Mouse (Mus musculus): ENCODE measurements at regions not wholly inside any gene's neighbourhood (a gene's known extent, or its start where the extent isn't known, plus 50 kb on each side); places are given as distances from the start of the nearest gene placed in this dataset.

- H3K27ac ChIP-seq (ENCODE audit: insufficient read depth, low read depth, low read length, poor library complexity, severe bottlenecking): no peak overlapping the region
- in situ Hi-C loops (cut with MboI; ENCODE audit: low sequenced_read_pairs in 2 of 2, unreplicated experiment in 2 of 2): no loop called here
- DNase-seq (ENCODE audit: low read depth, low spot score): no peak
Measured at GRCm38 (mm10) chr13:59910179-59911071, 87.5 kb upstream of the Tut7 start.

GRCm38 (mm10) chr13:59909400-59909799, 86.5 kb upstream of the Tut7 start:
- Histone ChIP-seq H3K36me3 (ENCODE audit: control insufficient read depth, insufficient read depth, low read length, poor library complexity, severe bottlenecking) (no peaks in the 10 kb centered on the region), H3K4me1 (ENCODE audit: control insufficient read depth in 2 of 2, insufficient read depth in 2 of 2, low read length in 2 of 2, poor library complexity in 1 of 2) (no peaks in the 10 kb centered on the region), H3K9ac (ENCODE audit: insufficient read depth, low read depth, low read length, poor library complexity, severe bottlenecking) (no peak overlapping the region), H3K27ac (ENCODE audit: insufficient read depth, low read depth, low read length, poor library complexity, severe bottlenecking) (no peak overlapping the region), H3K9me3 (ENCODE audit: control insufficient read depth, insufficient read depth, low read depth, low read length) (no peaks in the 10 kb centered on the region), H3K4me3 (ENCODE audit: insufficient read depth in 1 of 2, low read depth in 1 of 2, low read length in 2 of 2, poor library complexity in 1 of 2, severe bottlenecking in 1 of 2) (no peak overlapping the region)
- no peak for DNase-seq (ENCODE audit: low read depth, low spot score)
- TF ChIP-seq ZC3H11A (IDR thresholded peaks at IDR 0.05; ENCODE audit: borderline replicate concordance, low read depth, low read length) (no peak), CHD2 (IDR thresholded peaks at IDR 0.05; ENCODE audit: low read depth, low read length) (no peak), HCFC1 (IDR thresholded peaks at IDR 0.05; ENCODE audit: borderline replicate concordance, insufficient read depth, low read length) (no peak), ZNF384 (IDR thresholded peaks at IDR 0.05; ENCODE audit: low read depth, low read length) (no peak), MAFK (IDR thresholded peaks at IDR 0.05; ENCODE audit: insufficient read depth, low read depth, low read length) (no peak)
- in situ Hi-C loops (cut with MboI; ENCODE audit: low sequenced_read_pairs in 2 of 2, unreplicated experiment in 2 of 2): no loop called here

More at GRCm38 (mm10) chr13:59910179-59911071, 87.5 kb upstream of the Tut7 start:
- TF ChIP-seq MAFK (IDR thresholded peaks at IDR 0.05; ENCODE audit: insufficient read depth, low read depth, low read length) (no peak), ZC3H11A (IDR thresholded peaks at IDR 0.05; ENCODE audit: borderline replicate concordance, low read depth, low read length) (no peak), ZNF384 (IDR thresholded peaks at IDR 0.05; ENCODE audit: low read depth, low read length) (no peak)
- H3K9ac ChIP-seq (ENCODE audit: insufficient read depth, low read depth, low read length, poor library complexity, severe bottlenecking): no peak overlapping the region
- no peaks in the 10 kb centered on the region for H3K4me1 ChIP-seq (ENCODE audit: control insufficient read depth in 2 of 2, insufficient read depth in 2 of 2, low read length in 2 of 2, poor library complexity in 1 of 2)
- no peaks in the 10 kb centered on the region for H3K9me3 ChIP-seq (ENCODE audit: control insufficient read depth, insufficient read depth, low read depth, low read length)
- no peaks in the 10 kb centered on the region for H3K36me3 ChIP-seq (ENCODE audit: control insufficient read depth, insufficient read depth, low read length, poor library complexity, severe bottlenecking)
- H3K4me3 ChIP-seq (ENCODE audit: insufficient read depth in 1 of 2, low read depth in 1 of 2, low read length in 2 of 2, poor library complexity in 1 of 2, severe bottlenecking in 1 of 2): no peak overlapping the region

DNA sequence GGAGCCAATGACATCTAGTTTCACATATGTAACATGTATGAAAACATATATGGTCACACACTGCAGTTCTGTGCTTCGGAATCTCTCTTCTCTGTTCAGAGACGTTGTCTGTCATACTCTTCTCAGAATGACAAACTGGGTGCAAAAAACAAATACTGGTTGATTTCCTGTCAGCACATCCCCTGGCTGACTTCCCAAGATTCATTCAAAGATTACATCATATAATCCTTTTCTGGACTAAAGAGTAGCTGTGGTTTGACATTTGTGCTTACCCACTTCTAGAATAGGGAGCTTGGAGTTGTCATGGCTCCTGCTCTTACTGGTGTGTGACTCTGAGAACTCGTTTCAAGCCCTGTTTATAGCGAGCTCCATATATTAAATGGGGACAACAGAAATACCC, 85.8 kb upstream of the Tut7 start:
- H3K9ac ChIP-seq (ENCODE audit: insufficient read depth, low read depth, low read length, poor library complexity, severe bottlenecking): no peak overlapping the region
- H3K4me1 ChIP-seq (ENCODE audit: control insufficient read depth in 2 of 2, insufficient read depth in 2 of 2, low read length in 2 of 2, poor library complexity in 1 of 2): no peaks in the 10 kb centered on the region
- H3K9me3 ChIP-seq (ENCODE audit: control insufficient read depth, insufficient read depth, low read depth, low read length): no peaks in the 10 kb centered on the region
- H3K36me3 ChIP-seq (ENCODE audit: control insufficient read depth, insufficient read depth, low read length, poor library complexity, severe bottlenecking): no peaks in the 10 kb centered on the region
- no peak overlapping the region for H3K27ac ChIP-seq (ENCODE audit: insufficient read depth, low read depth, low read length, poor library complexity, severe bottlenecking)
- in situ Hi-C loops (cut with MboI; ENCODE audit: low sequenced_read_pairs in 2 of 2, unreplicated experiment in 2 of 2): no loop called here
- H3K4me3 ChIP-seq (ENCODE audit: insufficient read depth in 1 of 2, low read depth in 1 of 2, low read length in 2 of 2, poor library complexity in 1 of 2, severe bottlenecking in 1 of 2): no peak overlapping the region
- TF ChIP-seq MAFK (IDR thresholded peaks at IDR 0.05; ENCODE audit: insufficient read depth, low read depth, low read length): no peak
- no peak for TF ChIP-seq HCFC1 (IDR thresholded peaks at IDR 0.05; ENCODE audit: borderline replicate concordance, insufficient read depth, low read length)
- no peak for TF ChIP-seq ZNF384 (IDR thresholded peaks at IDR 0.05; ENCODE audit: low read depth, low read length)
- TF ChIP-seq ZC3H11A (IDR thresholded peaks at IDR 0.05; ENCODE audit: borderline replicate concordance, low read depth, low read length): no peak
- no peak for DNase-seq (ENCODE audit: low read depth, low spot score)

- no peaks in the 10 kb centered on the region for H3K9me3 ChIP-seq (ENCODE audit: control insufficient read depth, insufficient read depth, low read depth, low read length)
- no peak for DNase-seq (ENCODE audit: low read depth, low spot score)
- in situ Hi-C loops (cut with MboI; ENCODE audit: low sequenced_read_pairs in 2 of 2, unreplicated experiment in 2 of 2): no loop called here
- TF ChIP-seq ZNF384 (IDR thresholded peaks at IDR 0.05; ENCODE audit: low read depth, low read length) (no peak), HCFC1 (IDR thresholded peaks at IDR 0.05; ENCODE audit: borderline replicate concordance, insufficient read depth, low read length) (no peak), MAFK (IDR thresholded peaks at IDR 0.05; ENCODE audit: insufficient read depth, low read depth, low read length) (no peak), ZC3H11A (IDR thresholded peaks at IDR 0.05; ENCODE audit: borderline replicate concordance, low read depth, low read length) (no peak), CHD2 (IDR thresholded peaks at IDR 0.05; ENCODE audit: low read depth, low read length) (no peak)
- H3K4me3 ChIP-seq (ENCODE audit: insufficient read depth in 1 of 2, low read depth in 1 of 2, low read length in 2 of 2, poor library complexity in 1 of 2, severe bottlenecking in 1 of 2): no peak overlapping the region
- no peak overlapping the region for H3K9ac ChIP-seq (ENCODE audit: insufficient read depth, low read depth, low read length, poor library complexity, severe bottlenecking)
- no peaks in the 10 kb centered on the region for H3K36me3 ChIP-seq (ENCODE audit: control insufficient read depth, insufficient read depth, low read length, poor library complexity, severe bottlenecking)
- H3K4me1 ChIP-seq (ENCODE audit: control insufficient read depth in 2 of 2, insufficient read depth in 2 of 2, low read length in 2 of 2, poor library complexity in 1 of 2): no peaks in the 10 kb centered on the region
- no peak overlapping the region for H3K27ac ChIP-seq (ENCODE audit: insufficient read depth, low read depth, low read length, poor library complexity, severe bottlenecking)
Measured at GRCm38 (mm10) chr13:59905488-59905887, 82.5 kb upstream of the Tut7 start.
